Mouse (Mus musculus): ENCODE results near the gene Cdcp1.

Cdcp1 gene

DNA sequence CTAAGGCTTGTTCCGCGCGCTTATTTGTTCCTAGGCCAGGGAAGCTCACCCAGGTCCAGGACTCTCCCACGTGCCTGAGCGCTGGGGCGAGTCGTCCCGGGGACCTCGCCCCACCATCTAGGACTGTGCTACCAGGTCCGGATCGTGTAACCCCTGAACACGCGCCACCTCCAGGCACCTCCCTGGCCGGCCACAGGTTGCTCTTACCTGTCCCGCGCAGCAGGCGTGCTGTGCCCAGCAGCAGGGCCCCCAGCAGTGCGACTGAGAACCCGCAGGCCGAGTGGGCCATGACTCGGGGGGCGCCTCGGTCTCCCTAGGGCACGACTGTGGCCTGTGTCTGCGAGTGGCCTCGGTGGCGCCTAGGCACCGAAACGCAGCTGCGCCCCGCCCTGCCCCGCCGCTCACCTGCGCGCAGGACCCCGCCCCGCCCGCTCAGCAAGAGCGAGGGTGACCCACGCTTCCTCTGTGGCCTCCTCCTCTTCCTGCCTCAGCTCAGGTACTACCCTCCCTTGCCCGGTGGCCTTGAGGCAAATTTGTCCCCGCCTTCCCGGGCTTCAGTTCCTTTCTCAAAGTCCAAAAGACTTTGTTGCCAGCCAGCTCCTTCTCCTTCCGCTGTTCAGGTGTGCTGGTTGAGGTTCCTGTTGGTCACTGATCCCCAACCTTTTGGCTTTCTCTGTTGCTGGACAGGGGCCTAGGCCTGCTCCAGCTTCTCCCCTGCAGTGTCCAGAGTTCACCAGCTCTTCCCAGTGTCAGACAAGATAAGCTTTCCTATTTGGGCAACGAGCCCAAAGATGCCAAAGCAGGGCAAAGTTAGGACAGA lies at the start of gene Cdcp1:
Gene Cdcp1, minus strand, starts transcription at position 418 of the 820 bp plus-strand sequence.
- no peak for DNase-seq

DNA sequence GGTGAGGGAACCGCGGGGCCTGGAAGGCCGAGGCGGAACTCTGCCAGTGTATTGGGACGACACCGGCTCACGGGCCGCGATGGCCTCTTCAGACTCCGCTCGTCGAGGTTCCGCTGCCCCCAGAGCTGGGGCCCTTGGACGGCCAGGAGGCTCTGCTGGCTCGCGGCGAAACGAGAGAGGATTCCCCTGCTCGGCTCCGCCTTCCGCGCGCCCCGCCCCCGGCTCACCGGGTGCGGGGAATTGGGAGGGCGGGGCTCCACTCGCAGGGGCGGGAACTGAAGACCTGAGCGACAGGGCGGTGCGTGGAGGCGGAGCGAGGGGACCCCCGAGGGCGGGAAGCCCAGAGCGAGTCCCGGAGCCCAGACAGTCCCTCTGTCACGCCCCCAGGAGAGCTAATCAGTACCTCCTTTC lies 44.8 kb upstream of the Cdcp1 start, which contains the start of gene Tmem158:
Gene Tmem158, minus strand, starts transcription at position 154 of the 411 bp plus-strand sequence.
- peak; percentile 67 to 70 for DNase-seq

DNA sequence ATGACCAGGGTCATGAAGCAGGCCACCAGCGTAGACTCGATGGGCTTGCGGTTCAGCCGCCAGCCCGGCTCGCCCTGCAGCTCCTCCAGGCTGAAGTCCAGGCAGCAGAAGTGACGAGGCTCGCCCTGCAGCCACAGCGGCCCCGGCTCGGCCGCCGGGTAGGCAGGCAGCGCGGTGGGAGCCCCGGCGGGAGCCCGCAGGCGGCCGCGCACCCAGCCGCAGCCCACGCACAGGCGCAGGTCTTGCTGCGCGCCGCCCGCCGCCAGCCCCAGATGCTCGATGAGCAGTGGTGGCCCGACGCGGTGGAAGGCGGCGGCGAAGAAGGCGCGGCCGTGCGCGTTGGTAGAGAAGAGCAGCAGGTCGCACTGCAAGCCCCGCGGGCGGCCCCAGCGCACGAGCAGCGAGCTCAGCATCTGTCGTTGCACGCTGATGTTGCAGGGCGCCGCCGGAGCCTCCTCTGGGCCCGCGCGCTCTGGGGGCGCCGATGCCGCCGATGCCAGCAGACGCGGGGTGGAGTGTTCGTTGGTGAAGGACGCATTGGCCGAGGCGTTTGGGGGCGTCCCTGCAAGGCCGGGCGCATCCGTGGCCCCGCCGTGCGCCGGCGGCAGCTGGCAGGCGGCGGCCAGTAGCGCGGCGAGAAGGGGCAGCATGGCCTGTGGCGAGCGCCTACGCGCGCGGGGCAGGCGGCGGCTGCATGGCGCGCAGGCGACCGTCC lies 44.2 kb upstream of the Cdcp1 start:
- peak; percentile 15 to 46 for DNase-seq

DNA sequence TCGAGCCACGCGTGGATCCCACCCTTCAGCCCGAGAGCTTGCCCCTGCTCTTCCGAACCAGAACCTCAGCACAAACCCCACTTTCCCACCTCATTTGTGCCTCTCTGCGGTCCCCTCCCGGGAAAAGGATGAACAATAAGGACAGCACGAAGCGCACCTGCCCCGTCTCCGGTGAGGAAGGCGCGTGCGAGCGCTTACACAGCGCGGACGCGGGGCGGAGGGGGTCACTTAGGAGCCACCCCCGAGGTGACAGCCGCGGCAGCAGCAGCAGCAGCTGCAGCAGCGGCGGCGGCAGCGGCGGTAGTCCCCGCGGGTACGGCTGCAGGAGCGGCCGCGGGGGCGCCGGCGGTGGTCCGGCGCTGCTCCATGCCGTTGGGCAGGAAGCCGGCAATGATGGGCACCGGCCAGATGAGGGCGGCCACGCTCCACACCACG lies 43.6 kb upstream of the Cdcp1 start:
- peak in 1 of 2 experiments; percentile 35 for DNase-seq

DNA sequence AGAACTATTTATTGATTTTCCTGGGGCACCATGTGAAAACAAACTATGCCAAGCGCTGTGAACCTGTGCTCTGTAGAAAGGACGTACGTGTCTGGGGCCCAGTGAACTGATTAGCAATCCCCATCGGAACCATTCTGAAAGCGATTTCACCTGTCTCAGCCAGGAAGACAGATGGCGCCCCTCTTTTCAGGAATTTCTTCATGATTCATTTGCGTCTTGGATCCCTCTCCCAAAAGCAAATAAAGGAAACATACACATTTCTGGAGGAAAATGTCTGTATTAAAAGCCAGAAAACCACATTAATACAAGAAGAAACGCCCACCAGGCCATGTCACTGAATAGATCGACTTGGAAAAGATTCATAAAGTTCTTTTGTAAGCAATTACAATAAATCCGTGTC lies 43.0 kb upstream of the Cdcp1 start:
- DNase-seq, result no peak

DNA sequence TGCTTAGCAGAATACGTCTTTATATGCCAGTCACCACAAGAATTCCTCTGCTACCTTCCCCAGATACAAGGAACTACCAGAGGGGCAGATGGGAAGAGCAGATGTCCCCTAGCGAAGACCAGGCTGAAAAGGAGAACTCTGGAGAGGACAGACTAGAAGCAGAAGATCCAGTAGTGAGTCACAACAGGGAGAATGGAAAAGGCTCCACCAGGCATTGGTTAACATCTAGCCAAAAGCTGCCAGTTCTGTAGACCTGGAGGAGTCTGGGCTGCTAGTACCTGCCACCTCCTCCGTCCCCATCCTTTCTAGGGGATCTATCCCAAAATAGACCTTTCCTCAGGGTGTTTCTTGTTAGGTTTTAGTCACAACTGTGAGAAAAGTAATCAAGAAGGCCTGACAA lies 39.9 kb upstream of the Cdcp1 start:
- no peak for DNase-seq

DNA sequence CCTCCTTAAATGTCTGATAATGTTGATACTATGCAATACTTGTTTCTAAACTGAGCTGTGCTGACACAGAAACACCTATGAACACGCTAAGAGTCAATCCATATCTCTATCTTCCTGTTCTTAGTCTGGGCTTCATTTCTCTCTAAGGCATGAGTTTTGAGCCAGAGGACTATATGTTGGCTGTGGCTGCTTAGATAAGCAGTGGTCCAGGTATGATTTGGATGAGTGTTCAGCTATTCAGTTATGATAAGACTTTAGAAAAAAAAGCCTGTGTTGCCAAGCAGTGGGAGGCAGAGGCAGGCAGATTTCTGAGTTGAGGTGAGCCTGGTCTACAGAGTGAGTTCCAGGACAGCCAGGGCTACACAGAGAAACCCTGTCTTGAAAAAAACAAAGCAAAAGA lies 32.2 kb upstream of the Cdcp1 start:
- no peak for DNase-seq

DNA sequence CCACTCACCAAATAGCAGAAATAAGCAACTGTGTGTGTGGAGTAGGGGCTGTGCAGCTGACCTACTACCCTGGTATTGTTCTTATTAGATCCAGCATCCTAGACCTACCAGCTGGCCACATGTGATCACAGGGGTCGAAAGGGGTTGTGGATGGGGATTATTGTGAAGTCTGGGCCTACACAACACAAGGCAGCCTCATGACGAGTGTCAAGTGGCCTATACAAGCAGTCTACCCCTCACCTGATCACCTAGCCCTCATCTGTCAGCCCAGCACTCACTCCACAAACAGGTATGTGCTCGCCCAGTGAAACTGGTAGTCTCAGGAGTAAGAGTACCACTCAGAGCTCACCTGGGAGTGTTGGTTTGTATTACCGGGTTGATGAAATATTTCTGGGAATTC lies 29.3 kb upstream of the Cdcp1 start:
- no peak for DNase-seq

DNA sequence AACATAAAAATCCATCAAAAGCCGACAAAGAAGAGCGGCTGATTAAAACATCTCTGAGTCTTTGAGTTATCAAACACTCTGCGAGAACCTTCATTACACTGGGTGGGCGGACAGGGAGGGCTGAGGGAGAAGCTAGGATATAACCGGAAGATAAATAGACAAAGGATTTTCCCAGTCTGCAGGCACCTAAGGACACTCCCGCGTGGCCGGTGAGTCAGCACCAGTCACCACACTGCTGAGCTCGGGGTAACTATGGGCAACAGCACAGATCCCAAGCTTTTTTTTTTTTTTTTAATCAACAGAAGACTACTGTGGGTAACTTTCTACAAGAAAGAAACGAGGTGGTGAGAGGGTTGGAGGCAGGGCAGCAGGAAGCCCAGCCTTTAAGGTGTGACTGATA lies 28.1 kb upstream of the Cdcp1 start:
- DNase-seq, result no peak

DNA sequence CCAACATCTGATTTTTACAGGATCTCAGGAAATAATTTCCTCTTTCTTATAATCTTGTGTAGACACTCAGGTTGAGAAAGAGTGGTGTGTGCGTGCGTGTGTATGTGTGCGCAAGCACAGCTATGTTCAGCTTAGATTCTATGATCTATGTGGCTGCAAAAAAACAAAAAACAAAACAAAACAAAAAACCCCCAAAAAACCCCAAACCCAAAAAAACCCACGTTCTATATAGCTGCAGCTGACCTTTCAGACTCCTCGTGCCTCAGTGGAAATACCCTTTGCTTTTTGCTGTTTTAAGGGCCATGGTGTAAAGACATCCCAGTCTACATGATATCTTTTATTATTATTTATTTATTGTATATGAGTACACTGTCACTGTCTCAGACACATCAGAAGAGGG lies 25.4 kb upstream of the Cdcp1 start:
- DNase-seq, result no peak

DNA sequence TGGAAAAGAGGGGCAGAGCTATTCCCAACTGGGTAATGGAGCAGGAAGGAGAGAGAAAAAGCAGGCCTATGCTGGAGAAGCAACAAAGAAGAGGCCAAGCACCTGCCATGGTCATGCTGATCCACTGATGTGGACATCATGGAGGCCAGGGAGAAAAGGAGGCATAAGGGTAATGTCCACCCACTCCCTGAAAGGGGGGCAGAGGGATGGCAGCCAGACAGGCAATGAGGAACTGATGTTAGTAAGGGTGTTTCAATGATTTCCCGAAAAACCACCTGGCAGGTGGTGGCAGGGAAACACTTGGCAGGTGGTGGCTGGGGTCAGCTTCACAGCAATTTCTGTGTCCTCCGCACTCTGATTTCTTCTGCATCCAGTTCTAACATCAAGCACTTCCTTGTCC lies 24.9 kb upstream of the Cdcp1 start:
- DNase-seq, result no peak

DNA sequence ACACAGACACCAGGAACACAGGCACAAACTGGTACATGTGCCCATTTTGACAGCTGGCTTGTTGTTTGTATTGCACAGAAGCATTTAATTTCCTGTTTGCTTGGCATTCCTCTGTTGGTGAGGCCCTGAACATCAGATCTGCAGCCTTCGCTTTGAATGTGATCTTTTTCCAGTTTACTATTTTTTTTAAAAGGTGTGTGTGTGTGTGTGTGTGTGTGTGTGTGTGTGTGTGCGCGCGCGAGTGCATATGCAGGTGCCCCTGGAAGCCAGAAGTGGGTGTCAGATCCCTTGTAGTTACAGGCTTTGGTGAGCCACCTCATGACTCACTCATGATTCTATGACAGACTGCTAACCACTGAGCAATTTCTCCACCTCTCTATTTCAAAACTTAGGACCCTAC lies 24.4 kb upstream of the Cdcp1 start:
- DNase-seq, result no peak

DNA sequence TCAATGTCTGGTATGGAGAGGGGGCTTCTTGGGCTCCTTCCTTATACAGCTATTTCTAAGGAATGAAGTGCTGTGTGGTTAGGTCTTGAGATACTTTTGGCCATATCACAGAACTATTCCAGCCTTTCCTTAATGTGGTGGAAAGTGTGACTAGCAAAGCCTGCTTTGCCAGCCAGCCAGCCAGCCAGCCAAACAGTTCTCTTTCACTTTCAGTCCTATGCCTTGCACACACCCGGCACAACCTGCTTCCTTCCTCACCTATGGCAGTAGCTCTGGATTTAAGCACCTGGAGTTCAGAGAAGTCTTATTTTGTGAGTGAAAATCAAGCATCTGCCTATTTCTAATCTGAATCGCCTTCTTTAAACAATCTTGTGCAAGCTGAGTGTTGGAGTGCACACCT lies 23.8 kb upstream of the Cdcp1 start:
- no peak for DNase-seq

DNA sequence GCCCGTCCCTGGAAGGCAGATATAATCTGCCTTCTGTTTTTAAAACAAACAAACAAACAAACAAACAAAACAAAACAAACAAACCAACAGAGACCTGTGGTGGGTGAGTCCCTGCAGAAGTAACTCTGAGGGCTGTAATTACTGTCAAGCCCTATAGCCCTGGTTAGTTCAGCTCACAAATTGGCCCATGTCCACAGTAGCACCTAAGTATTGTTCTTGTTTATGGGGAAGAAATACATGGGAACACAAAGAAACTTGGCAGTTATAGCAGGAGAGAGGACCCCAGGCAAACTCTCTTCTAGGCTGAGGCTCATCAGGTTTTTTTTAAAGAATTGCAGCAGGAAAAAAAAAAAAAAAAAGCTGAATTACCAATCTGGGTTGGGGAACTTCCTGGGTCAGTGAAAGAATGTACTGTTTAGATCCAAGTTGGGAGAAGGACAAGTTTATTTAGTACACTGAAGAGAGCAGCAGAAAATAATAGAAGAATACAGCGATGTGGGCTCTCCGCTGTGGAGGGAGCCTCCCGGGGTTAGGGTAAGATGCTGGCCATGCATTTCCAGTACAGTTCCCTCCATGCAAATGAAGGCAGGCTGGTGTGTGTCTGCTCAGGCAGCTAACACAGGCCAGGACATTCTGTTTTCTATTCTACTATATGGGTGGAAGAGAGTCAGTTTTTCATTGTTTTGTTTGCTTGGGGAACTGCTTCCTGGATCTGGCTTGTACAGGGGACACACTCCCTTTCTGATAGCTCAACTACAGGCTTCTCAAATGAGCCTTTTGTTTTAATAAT lies 22.6 kb upstream of the Cdcp1 start:
- no peak for DNase-seq

DNA sequence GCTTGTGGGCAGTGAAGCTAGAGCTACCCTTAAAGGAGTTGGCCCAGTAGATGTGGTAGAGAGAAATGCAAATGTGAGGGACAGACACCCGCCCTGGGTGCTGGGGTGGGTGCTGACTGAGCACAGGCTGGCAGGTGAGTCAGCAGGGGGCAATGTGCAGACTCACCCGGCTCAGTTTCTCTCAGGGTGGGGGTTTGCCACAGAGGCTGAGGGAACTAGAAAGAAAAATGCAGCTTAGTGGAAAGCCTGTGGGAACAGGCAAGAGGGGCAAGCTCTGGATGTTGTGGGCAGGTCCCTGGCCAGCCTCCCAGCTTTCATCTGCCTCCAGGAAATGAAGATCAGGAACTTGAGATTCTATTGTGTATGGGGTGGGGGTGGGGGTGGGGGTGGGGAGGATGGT lies 21.9 kb upstream of the Cdcp1 start:
- no peak for DNase-seq

DNA sequence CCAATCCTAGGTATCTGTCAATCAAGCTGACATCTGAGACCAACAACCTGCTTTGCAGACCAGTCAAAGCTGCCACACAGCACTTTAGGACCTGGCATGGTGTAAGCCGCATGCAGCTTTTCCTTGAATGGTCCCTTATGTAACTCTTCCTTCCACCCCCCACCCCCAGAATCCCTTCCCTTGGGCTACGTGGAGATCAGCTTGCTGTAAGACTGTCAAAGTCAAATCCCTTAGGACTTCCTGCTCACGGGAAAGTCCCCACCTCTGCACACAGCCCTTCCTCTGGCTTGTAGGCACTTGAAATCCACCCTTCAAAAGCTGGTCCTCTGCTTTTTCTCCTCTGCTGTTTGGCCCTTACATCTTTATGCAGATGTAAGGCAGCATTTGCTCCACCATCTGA lies 19.8 kb upstream of the Cdcp1 start:
- DNase-seq, result no peak

DNA sequence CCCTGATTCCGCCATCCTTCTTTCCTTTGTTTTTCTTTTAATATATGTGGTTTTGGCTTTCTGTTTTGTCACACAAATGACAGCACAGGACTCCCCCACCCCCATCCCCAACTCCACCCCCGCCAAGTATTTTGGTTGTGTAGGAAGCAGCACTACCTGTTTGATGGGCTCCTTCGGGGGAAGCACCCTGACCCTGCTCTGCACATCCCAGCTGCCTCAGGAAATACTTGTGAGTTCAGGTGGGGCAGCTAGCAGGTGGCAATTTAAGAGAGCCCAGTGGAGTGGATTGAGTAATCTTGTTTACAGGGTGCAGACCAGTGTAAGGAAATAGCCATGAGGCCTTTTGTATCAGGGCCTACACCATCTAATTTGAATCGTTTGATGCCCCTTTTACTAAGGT lies 14.0 kb upstream of the Cdcp1 start:
- no peak for DNase-seq

DNA sequence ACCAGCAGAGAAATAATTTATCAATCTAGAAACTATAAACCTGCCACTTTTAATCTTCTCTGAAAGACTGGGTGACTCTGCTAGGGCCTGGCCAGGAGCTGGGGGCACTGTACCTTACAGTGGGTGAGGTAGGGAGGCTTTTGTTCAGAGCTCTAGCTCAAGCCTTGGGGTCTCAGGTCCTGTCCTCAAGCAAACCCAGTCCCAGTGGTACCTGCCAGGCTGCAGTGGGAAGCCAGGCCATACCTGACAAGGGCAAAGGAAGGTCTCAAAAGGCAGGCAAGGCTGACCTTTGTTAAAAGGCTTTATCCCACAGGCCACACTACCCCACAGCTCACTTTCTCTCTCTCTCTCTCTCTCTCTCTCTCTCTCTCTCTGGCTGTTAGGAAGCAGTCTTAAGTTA lies 12.8 kb upstream of the Cdcp1 start:
- no peak for DNase-seq

DNA sequence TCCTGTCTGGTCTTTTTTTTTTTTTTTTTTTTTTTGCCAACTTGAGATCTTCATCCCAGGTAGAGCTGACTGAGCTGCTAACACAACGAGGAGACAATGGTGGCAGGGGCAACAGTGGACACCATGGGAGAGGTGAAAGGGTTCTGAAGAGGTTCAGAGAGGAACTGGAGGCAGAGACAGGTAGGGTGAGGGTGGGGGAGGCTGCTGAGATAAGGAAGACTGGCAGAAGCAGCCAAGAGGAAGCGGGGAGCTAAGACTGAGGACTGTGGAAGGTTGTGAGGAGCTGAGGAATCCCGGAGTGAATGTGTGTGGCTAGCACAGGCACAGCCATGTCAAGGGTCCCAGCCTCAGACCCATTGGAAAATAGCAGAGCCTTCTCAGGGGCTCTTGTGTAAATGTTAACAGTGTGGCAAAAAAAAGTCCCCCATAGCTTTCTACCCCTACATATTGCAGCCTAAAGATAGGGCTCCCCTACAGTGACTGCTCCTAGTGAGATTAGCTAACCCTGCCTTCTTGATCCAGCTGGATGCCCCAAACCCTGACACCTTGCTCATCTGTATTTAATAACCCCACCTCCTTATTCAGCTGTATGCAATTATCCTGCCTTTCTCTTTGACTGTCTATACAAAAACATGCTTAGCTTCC lies 11.4 kb upstream of the Cdcp1 start:
- DNase-seq, result no peak

DNA sequence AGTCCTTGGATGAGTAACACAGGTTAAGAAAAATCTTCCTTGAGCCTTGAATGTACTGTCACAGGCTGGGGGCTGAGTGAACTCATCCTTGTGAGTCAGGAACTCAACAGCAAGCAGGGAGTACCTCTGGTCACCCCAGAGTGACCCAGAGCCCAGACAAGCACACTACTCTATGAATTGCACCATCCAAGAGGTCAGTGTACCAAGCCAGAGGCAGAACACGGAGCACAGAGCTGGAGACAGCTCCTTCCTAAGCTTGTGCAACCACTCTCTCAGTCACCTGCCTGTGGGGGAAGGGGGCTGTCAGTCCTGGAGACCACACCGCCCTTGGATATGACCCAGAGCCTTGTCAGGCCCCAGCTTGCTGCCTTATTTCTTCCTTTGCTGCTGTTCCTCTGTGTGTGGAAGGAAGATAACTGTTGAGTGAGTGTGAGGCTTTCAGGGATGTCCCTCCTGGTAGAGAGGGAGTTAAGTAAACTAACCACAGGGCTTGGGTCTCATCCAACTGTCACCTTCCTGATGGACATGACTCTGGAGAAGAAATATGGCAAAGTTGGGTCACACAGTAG lies 9.1 kb upstream of the Cdcp1 start:
- no peak for DNase-seq

DNA sequence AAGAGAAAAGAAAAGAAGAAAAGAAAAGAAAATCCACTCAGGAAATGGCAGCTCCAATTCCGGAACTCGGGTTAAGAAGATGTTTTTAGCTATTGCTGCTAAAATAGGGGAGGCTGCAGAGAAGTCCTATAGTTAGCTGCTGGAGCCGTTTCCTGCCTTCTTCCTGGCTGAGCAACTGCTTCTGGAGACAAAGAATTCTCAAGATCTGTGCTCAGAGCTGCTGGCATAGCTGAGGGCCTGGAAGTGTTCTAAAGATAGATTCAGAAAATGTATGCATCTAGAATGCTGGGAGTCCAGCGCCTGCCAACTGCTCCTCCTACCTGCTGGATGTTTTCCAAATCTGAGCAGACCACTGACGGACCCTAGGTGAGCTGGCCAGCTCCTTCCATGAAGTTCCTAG lies 4.0 kb upstream of the Cdcp1 start:
- DNase-seq, result no peak

DNA sequence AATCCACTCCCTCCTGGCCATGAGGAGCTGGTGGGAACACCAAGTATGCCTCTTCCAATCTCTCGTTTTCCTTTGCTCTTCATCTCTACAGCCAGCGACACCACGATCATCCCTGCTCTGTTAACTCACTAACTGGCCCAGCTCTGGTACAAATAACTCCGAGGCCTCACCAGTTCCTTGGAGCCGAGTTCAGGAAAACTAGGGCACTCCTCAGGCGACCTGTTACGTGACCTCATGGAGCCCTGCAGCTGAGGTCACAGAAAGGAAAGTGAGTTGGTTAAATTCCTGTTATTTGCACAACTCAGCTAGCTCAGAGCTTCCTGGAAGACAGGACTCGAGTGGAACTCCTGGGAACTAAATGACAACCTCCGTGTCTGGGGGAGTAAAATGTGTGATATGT lies 2.5 kb downstream of the Cdcp1 start:
- no peak for DNase-seq

DNA sequence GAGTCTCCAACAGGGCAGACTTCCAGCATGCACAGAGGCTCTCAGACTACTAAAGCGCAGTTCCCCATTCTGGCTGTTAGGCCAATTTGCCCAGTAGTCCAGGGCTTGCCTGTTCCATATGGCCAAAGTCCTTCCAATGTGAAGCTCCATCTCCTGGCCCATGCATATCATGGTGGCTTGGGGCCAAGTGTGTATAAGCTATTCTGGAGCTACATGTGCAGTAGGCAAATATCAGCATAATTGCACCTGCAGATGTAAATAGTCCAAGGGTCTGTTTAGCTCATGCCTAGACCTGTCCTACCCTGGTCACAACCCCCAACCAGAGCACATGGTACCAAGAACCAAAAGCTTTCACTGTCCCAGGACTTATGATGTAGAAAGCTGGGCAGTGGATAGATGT lies 7.9 kb downstream of the Cdcp1 start:
- no peak for DNase-seq

Measured in B cell, adult 2 months (primary cell).